Comparison of ENCODE assay signal across 15 mouse cellular contexts in genomic region chr2:95142151-95142550, GRCm38 (mm10).
"Had no signal": no experiment of that assay in that cellular context is flagged by ENCODE, and none has a peak within 500 bp of the region (broad histone marks: within the 10 kb centered on the region; RNA-seq: fewer than 3 reads in every experiment).

No protein-coding gene starts in this region.

- H3K9me3 ChIP-seq: limb, embryonic 15.5 days; liver, embryonic 12.5 days; midbrain, embryonic 12.5 days had no signal

- H3K4me2 ChIP-seq: limb, embryonic 15.5 days; liver, embryonic 12.5 days; lung, embryonic 14.5 days; midbrain, embryonic 12.5 days had no signal

- H3K27ac ChIP-seq: left cerebral cortex, adult 2 months; limb, embryonic 15.5 days; liver, embryonic 12.5 days; midbrain, embryonic 12.5 days had no signal

- H3K4me1 ChIP-seq: limb, embryonic 15.5 days; liver, embryonic 12.5 days had no signal

- H3K9ac ChIP-seq: limb, embryonic 15.5 days; liver, embryonic 12.5 days; lung, embryonic 14.5 days; midbrain, embryonic 12.5 days had no signal

- H3K27me3 ChIP-seq: limb, embryonic 15.5 days; liver, embryonic 12.5 days; midbrain, embryonic 12.5 days had no signal

- ATAC-seq: inflammation-experienced regulatory T-cells, adult 6 months; intestine, postnatal 0 days; liver, embryonic 12.5 days had no signal

- H3K36me3 ChIP-seq: limb, embryonic 15.5 days; liver, embryonic 12.5 days; midbrain, embryonic 12.5 days had no signal

- DNase-seq: kidney, adult 8-10 months; kidney, postnatal 25 days; lung, embryonic 14.5 days; lung, postnatal 10 days; lung, postnatal 4 days; right cerebral cortex, postnatal 4 days; spleen, adult 18-20 months; thymus, adult 2 months; thymus, postnatal 25 days had no signal

- H3K4me3 ChIP-seq: left cerebral cortex, adult 2 months; limb, embryonic 15.5 days; liver, embryonic 12.5 days; midbrain, embryonic 12.5 days had no signal
